ENCODE assay signal across 16 mouse cellular contexts in genomic region chr3:49739061-49739460, GRCm38 (mm10). TPM values are rescaled to one million over a fixed set of nuclear protein-coding genes. Genes with fewer than 3 reads are reported as not detected.
"Had no signal": no experiment of that assay in that cellular context is flagged by ENCODE, and none has a peak within 500 bp of the region (broad histone marks: within the 10 kb centered on the region; RNA-seq: fewer than 3 reads in every experiment).

No protein-coding gene starts in this region.

- H3K9ac ChIP-seq: limb, embryonic 13.5 days; liver, embryonic 14.5 days; liver, postnatal 0 days; lung, embryonic 14.5 days; midbrain, embryonic 13.5 days had no signal

- ATAC-seq: intestine, postnatal 0 days; liver, postnatal 0 days; lung, postnatal 0 days; midbrain, embryonic 13.5 days had no signal

- H3K4me2 ChIP-seq: limb, embryonic 13.5 days; lung, embryonic 14.5 days; midbrain, embryonic 13.5 days had no signal

- H3K27me3 ChIP-seq: limb, embryonic 13.5 days; midbrain, embryonic 13.5 days had no signal

- H3K9me3 ChIP-seq: limb, embryonic 13.5 days; midbrain, embryonic 13.5 days had no signal

- H3K4me3 ChIP-seq: left cerebral cortex, adult 2 months; limb, embryonic 13.5 days; midbrain, embryonic 13.5 days had no signal

- H3K27ac ChIP-seq: kidney, postnatal 0 days; left cerebral cortex, adult 2 months; limb, embryonic 13.5 days; liver, embryonic 14.5 days; macrophage; midbrain, embryonic 13.5 days; stomach, postnatal 0 days had no signal

- DNase-seq: layer of hippocampus, postnatal 36 days; liver; liver, postnatal 0 days; lung, embryonic 14.5 days; thymus, adult 2 months; thymus, postnatal 14 days; thymus, postnatal 4 days had no signal

- H3K4me1 ChIP-seq: limb, embryonic 13.5 days; midbrain, embryonic 13.5 days had no signal

RNA-seq across cellular contexts. Expression of gene Pcdh18, which starts 18.1 kb away (rescaled TPM):
- polyA plus RNA-seq: macrophage had no signal
